In the genomic region with DNA sequence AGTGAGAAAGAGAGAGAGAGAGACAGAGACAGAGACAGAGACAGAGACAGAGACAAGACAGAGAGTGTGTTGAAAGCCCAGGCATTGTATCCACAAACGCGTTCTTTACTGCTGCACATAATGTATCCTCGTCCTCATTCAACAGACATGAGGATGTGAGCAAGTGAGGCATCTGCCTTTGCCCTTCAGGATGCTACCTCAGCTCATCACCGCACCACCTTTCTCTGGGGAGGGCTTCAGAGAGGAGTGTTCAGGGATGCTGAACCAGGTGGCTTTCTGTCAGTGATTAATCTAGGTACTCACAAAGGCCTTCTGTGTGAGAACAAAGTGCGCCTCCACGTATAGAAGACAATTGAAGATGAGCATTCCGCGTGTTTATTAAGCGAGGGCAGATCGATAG, we compare ENCODE assay signal across 22 mouse cellular contexts.
"Had no signal": no experiment of that assay in that cellular context is flagged by ENCODE, and none has a peak within 500 bp of the region (broad histone marks: within the 10 kb centered on the region; RNA-seq: fewer than 3 reads in every experiment).

No protein-coding gene starts in this region.

- H3K36me3 ChIP-seq: heart, embryonic 10.5 days; heart, embryonic 12.5 days; hindbrain, embryonic 10.5 days; hindbrain, embryonic 15.5 days; intestine, embryonic 15.5 days; limb, embryonic 10.5 days; limb, embryonic 12.5 days had no signal

- H3K9me3 ChIP-seq: heart, embryonic 10.5 days; heart, embryonic 12.5 days; hindbrain, embryonic 10.5 days; hindbrain, embryonic 15.5 days; intestine, embryonic 15.5 days; limb, embryonic 10.5 days; limb, embryonic 12.5 days had no signal

- H3K4me1 ChIP-seq: hindbrain, embryonic 10.5 days; hindbrain, embryonic 15.5 days; intestine, embryonic 15.5 days; limb, embryonic 12.5 days had no signal

- H3K4me3 ChIP-seq: heart, embryonic 10.5 days; heart, embryonic 12.5 days; hindbrain, embryonic 10.5 days; hindbrain, embryonic 15.5 days; intestine, embryonic 15.5 days; layer of hippocampus, adult 2 months; left cerebral cortex, adult 2 months; limb, embryonic 10.5 days; limb, embryonic 12.5 days had no signal

- H3K27me3 ChIP-seq: heart, embryonic 12.5 days; hindbrain, embryonic 15.5 days; intestine, embryonic 15.5 days; limb, embryonic 12.5 days had no signal

- H3K27ac ChIP-seq: heart, embryonic 10.5 days; hindbrain, embryonic 10.5 days; hindbrain, embryonic 15.5 days; intestine, embryonic 15.5 days; layer of hippocampus, adult 2 months; left cerebral cortex, adult 2 months; limb, embryonic 10.5 days; limb, embryonic 12.5 days had no signal

- H3K4me2 ChIP-seq: heart, embryonic 12.5 days; hindbrain, embryonic 15.5 days; intestine, embryonic 15.5 days; limb, embryonic 12.5 days had no signal

- DNase-seq: forebrain, postnatal 0 days; gastrocnemius, postnatal 14 days; gastrocnemius, postnatal 36 days; heart, postnatal 10 days; heart, postnatal 4 days; kidney, adult 18-20 months; kidney, adult 8-10 months; kidney, postnatal 10 days; kidney, postnatal 25 days; kidney, postnatal 4 days; liver had no signal

- ATAC-seq: forebrain, postnatal 0 days; inflammation-experienced regulatory T-cells, adult 6 months; intestine, embryonic 15.5 days; intestine, postnatal 0 days had no signal

- H3K9ac ChIP-seq: forebrain, postnatal 0 days; heart, embryonic 12.5 days; hindbrain, embryonic 15.5 days; intestine, embryonic 15.5 days; limb, embryonic 12.5 days had no signal
